Mouse (Mus musculus) liver, postnatal 0 days (tissue): ENCODE data around the gene Proca1. TPM values are rescaled to one million over a fixed set of nuclear protein-coding genes. Genes with fewer than 3 reads are reported as not detected.

ENCODE experiments used
- ATAC-seq: fragments of 200-750 bp; cut with Nextera tagmentation; 2 replicates; pipeline ENCODE4 v1.8.0; 2017; ENCODE audit warnings: mild to moderate bottlenecking, moderate library complexity
- DNase-seq: peaks from one replicate; pipeline ENCODE4 v3.0.0-alpha.2; 2016
- H3K27ac ChIP-seq: fragments of 300-500 bp; sonication (generic); 2 replicates; pipeline ENCODE4 v1.5.1; 2014; ENCODE audit warnings: antibody characterized with exemption, moderate library complexity, mild to moderate bottlenecking, low read depth
- H3K27me3 ChIP-seq: fragments of 300-500 bp; sonication (generic); 2 replicates; pipeline ENCODE4 v1.6.1; 2014; ENCODE audit warnings: low read length, control low read depth, mixed read lengths; ENCODE audit not compliant: insufficient read depth
- H3K36me3 ChIP-seq: fragments of 300-500 bp; sonication (generic); replicated peaks from 2 replicates; pipeline ENCODE4 v1.6.1; 2014; ENCODE audit warnings: mild to moderate bottlenecking, control low read depth, low read length, moderate library complexity, mixed read lengths; ENCODE audit not compliant: insufficient read depth
- H3K4me1 ChIP-seq: fragments of 300-500 bp; sonication (generic); 2 replicates; pipeline ENCODE4 v1.6.1; 2014; ENCODE audit warnings: antibody characterized with exemption, mild to moderate bottlenecking, control low read depth; ENCODE audit not compliant: insufficient read depth
- H3K4me2 ChIP-seq: fragments of 300-500 bp; sonication (generic); 2 replicates; pipeline ENCODE4 v1.6.1; 2014; ENCODE audit warnings: low read depth, mild to moderate bottlenecking, low read length, moderate library complexity, mixed read lengths
- H3K4me3 ChIP-seq: fragments of 300-500 bp; sonication (generic); 2 replicates; pipeline ENCODE4 v1.5.1; 2014; ENCODE audit warnings: low read depth, low read length
- H3K9ac ChIP-seq: fragments of 300-500 bp; sonication (generic); replicated peaks from 2 replicates; pipeline ENCODE4 v1.6.1; 2014; ENCODE audit warnings: mild to moderate bottlenecking, moderate library complexity
- H3K9me3 ChIP-seq: fragments of 300-500 bp; sonication (generic); 2 replicates; pipeline ENCODE4 v1.6.1; 2016; ENCODE audit warnings: mild to moderate bottlenecking, control low read depth, low read length, mixed read lengths
- CTCF ChIP-seq: sonication (generic); IDR thresholded peaks from 2 replicates; pipeline ENCODE4 v1.5.1; 2016; ENCODE audit warnings: antibody characterized with exemption, low read depth
- EP300 ChIP-seq: IDR thresholded peaks from 2 replicates; pipeline ENCODE4 v1.6.1; 2016; ENCODE audit warnings: antibody characterized with exemption, low read depth, mild to moderate bottlenecking
- WGBS: fragments of 180-500 bp; shearing (Covaris S2); extraction: QIAGEN DNeasy Blood & Tissue Kit; methylation state at CpG from one replicate; pipeline ENCODE4 v1.1.7; 2014; ENCODE audit not compliant: insufficient replicate concordance; 5-methylcytosine and 5-hydroxymethylcytosine counted together
- microRNA-seq: library from miRNA; unstranded; fragments of <30 nt; microRNA quantifications from one replicate; pipeline ENCODE4, GENCODE M21; 2016
- polyA plus RNA-seq: library from polyadenylated mRNA; unstranded; fragments of >200 nt; fragmentation: Nextera tagmentation; extraction: Ambion mirVana; gene quantifications from 2 replicates; pipeline ENCODE4 v1.2.1, GENCODE M21; 2015

Gene Proca1
- polyA plus RNA-seq, 1 experiment from 2014 or later: 1.00 TPM

GRCm38 (mm10) chr11:78246318-78247011 lies 53.3 kb downstream of the Proca1 start:
- Histone ChIP-seq H3K4me1 (peaks cover 23% of the 10 kb centered on the region), H3K27ac (peak overlapping the region; percentile 97), H3K27me3 (no peaks in the 10 kb centered on the region), H3K4me3 (peak overlapping the region; percentile 93), H3K4me2 (peak overlapping the region; percentile 75), H3K36me3 (peaks cover 7% of the 10 kb centered on the region), H3K9me3 (no peaks in the 10 kb centered on the region), H3K9ac (peak overlapping the region; percentile 91)
- WGBS: 44% methylated on average over 7 of the region's 7 CpGs
- DNase-seq (no peak), ATAC-seq (no peak)
- TF ChIP-seq EP300 (no peak), CTCF (no peak)

DNA sequence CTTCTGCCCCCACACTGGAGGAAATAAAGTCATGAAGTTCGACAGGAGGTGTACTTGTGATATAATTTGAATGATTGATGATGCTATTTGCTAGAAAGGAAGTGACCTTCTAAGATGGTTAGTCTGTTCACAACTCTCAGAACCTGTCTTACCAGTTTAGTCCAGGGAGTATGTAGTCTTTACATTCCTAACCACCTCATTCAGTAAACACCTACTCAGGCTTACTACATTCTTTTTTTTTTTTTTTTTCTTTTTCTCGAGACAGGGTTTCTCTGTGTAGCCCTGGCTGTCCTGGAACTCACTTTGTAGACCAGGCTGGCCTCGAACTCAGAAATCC lies 53.8 kb downstream of the Proca1 start:
- DNase-seq (no peak), ATAC-seq (no peak)
- Histone ChIP-seq H3K9ac (no peak overlapping the region), H3K27ac (no peak overlapping the region), H3K4me3 (no peak overlapping the region), H3K4me2 (peak overlapping the region; percentile 75), H3K36me3 (peaks cover 11% of the 10 kb centered on the region), H3K4me1 (peaks cover 23% of the 10 kb centered on the region), H3K9me3 (no peaks in the 10 kb centered on the region), H3K27me3 (no peaks in the 10 kb centered on the region)
- TF ChIP-seq CTCF: no peak
- 56% methylated on average over 3 of the region's 3 CpGs for WGBS

DNA sequence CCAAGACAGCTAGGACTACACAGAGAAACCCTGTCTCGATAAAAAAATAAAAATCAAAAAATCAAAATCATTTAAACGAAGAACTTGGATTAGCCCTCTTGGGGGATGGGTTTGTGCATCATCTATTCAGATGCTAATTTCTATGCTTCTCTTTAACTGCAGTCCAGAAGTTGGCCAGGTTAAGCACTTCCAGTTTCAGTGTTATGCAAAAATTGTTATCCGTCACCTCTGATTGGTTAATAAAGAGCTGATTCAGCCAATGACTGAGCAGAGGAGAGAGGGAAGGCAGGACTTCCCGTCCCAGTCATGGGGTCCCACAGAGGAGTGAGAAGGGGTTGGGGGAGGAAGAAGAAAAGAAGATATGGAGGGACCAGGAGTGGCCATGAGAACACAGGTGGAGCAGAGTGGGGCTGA lies 54.5 kb downstream of the Proca1 start:
- Histone ChIP-seq H3K27ac (no peak overlapping the region), H3K4me3 (no peak overlapping the region), H3K36me3 (peaks cover 16% of the 10 kb centered on the region), H3K9ac (no peak overlapping the region), H3K4me2 (peak overlapping the region; percentile 1), H3K4me1 (peaks cover 23% of the 10 kb centered on the region), H3K9me3 (no peaks in the 10 kb centered on the region), H3K27me3 (no peaks in the 10 kb centered on the region)
- TF ChIP-seq CTCF (no peak), EP300 (no peak)
- DNase-seq (no peak), ATAC-seq (no peak)
- 53% methylated on average over 4 of the region's 4 CpGs for WGBS

Small RNA genes within 50 kb of the gene (microRNA-seq; reads per million reads assigned to microRNA genes)
- gene Mir7653: 1.2 reads per million

Other genes starting within 250 kb of the Proca1 start
- 5.0 and 5.1 TPM in 2 replicates for gene Phf12, start 210.6 kb upstream of the Proca1 start, polyA plus RNA-seq
- 9.2 and 10.6 TPM in 2 replicates for gene Dhrs13, start 161.1 kb upstream of the Proca1 start, polyA plus RNA-seq
- gene Flot2, start 155.5 kb upstream of the Proca1 start, polyA plus RNA-seq: 23.1 and 25.9 TPM in 2 replicates
- gene Eral1, start 113.0 kb upstream of the Proca1 start, polyA plus RNA-seq: 9.3 and 10.6 TPM in 2 replicates
- gene Fam222b, start 98.7 kb upstream of the Proca1 start, polyA plus RNA-seq: 5.9 and 7.5 TPM in 2 replicates
- gene Traf4, start 27.8 kb upstream of the Proca1 start, polyA plus RNA-seq: 15.3 and 18.9 TPM in 2 replicates
- 4.9 and 5.4 TPM in 2 replicates for gene Nek8, start 16.7 kb upstream of the Proca1 start, polyA plus RNA-seq
- gene Tlcd1, start 16.7 kb upstream of the Proca1 start, polyA plus RNA-seq: 38.2 and 40.3 TPM in 2 replicates
- gene Rpl23a, start 9.8 kb upstream of the Proca1 start, polyA plus RNA-seq: 732 and 758 TPM in 2 replicates
- 26.6 and 28.9 TPM in 2 replicates for gene Rab34, start 5.0 kb upstream of the Proca1 start, polyA plus RNA-seq
- gene Sdf2, start 52.4 kb downstream of the Proca1 start, polyA plus RNA-seq: 35.3 and 35.8 TPM in 2 replicates
- gene Supt6, start 52.6 kb downstream of the Proca1 start, polyA plus RNA-seq: 4.7 and 5.5 TPM in 2 replicates
- 29.6 and 32.7 TPM in 2 replicates for gene 2610507B11Rik, start 68.4 kb downstream of the Proca1 start, polyA plus RNA-seq
- gene BC030499, start 97.4 kb downstream of the Proca1 start, polyA plus RNA-seq: 0.07 TPM in 1 of 2 replicates, not detected in the other
- gene Spag5, start 108.1 kb downstream of the Proca1 start, polyA plus RNA-seq: 9.8 and 11.4 TPM in 2 replicates
- gene Aldoc, start 129.6 kb downstream of the Proca1 start, polyA plus RNA-seq: 12.1 and 15.4 TPM in 2 replicates
- gene Pigs, start 135.0 kb downstream of the Proca1 start, polyA plus RNA-seq: 33.1 and 34.6 TPM in 2 replicates
- 63.7 and 77.0 TPM in 2 replicates for gene Unc119, start 150.1 kb downstream of the Proca1 start, polyA plus RNA-seq
- not detected in 2 replicates for gene Foxn1, start 193.2 kb downstream of the Proca1 start, polyA plus RNA-seq
- 0.07 and 0.08 TPM in 2 replicates for gene Slc13a2, start 228.8 kb downstream of the Proca1 start, polyA plus RNA-seq